Mouse (Mus musculus) small intestine, adult 2 months (tissue): ENCODE measurements around the gene Rpp40. TPM values are rescaled to one million over a fixed set of nuclear protein-coding genes. Genes with fewer than 3 reads are reported as not detected.

Source experiments
- H3K27ac ChIP-seq: fragments of 200-500 bp; 2 replicates; pipeline ENCODE4 v1.5.1; 2012; ENCODE audit warnings: low read depth, low read length, control low read depth, inconsistent platforms; ENCODE audit not compliant: insufficient read depth
- H3K27me3 ChIP-seq: fragments of 200-500 bp; 2 replicates; pipeline ENCODE4 v1.6.1; 2012; ENCODE audit warnings: mild to moderate bottlenecking, moderate library complexity, low read length, inconsistent platforms; ENCODE audit not compliant: control insufficient read depth, insufficient read depth
- H3K36me3 ChIP-seq: fragments of 200-500 bp; 2 replicates; pipeline ENCODE4 v1.6.1; 2012; ENCODE audit warnings: mild to moderate bottlenecking, low read length, control low read depth, inconsistent platforms; ENCODE audit not compliant: control insufficient read depth, insufficient read depth
- H3K4me1 ChIP-seq: fragments of 200-500 bp; 2 replicates; pipeline ENCODE4 v1.6.1; 2012; ENCODE audit warnings: low read length, inconsistent platforms, mixed read lengths; ENCODE audit not compliant: control insufficient read depth, insufficient read depth, insufficient read length
- H3K4me3 ChIP-seq: fragments of 200-500 bp; 2 replicates; pipeline ENCODE4 v1.5.1; 2012; ENCODE audit warnings: low read depth, mild to moderate bottlenecking, control low read depth, inconsistent platforms, low read length, moderate library complexity
- CTCF ChIP-seq: fragments of 200-500 bp; IDR thresholded peaks from 2 replicates; pipeline ENCODE4 v1.5.1; 2012; ENCODE audit warnings: low read depth, mild to moderate bottlenecking, control low read depth, inconsistent platforms, low read length, moderate library complexity, mixed read lengths; ENCODE audit not compliant: insufficient replicate concordance, insufficient read length; ENCODE audit errors: extremely low read depth
- POLR2A ChIP-seq: fragments of 200-500 bp; IDR thresholded peaks from 2 replicates; pipeline ENCODE4 v1.6.1; 2012; ENCODE audit warnings: low read depth, mild to moderate bottlenecking, control low read depth, inconsistent platforms, low read length, moderate library complexity
- WGBS: fragments of 180-500 bp; shearing (Covaris S2); methylation state at CpG from one replicate; pipeline ENCODE4 v1.1.7; 2018; 5-methylcytosine and 5-hydroxymethylcytosine counted together
- polyA plus RNA-seq: library from polyadenylated mRNA; depleted of rRNA; stranded (reverse); fragments of >200 nt; gene quantifications from 2 replicates; pipeline ENCODE4 v1.2.3, GENCODE M21; 2012; rRNA removed

Gene Rpp40
- polyA plus RNA-seq, 1 experiment, result 2.0 TPM

GRCm38 (mm10) chr13:35852851-35853575, 53.1 kb downstream of the Rpp40 start:
- H3K27ac ChIP-seq, result no peak overlapping the region
- no peak overlapping the region for H3K4me3 ChIP-seq
- WGBS, result 77% methylated on average over 2 of the region's 2 CpGs
- H3K4me1 ChIP-seq, result peaks cover 3% of the 10 kb centered on the region; the same call in 1 of the 2 replicates
- H3K27me3 ChIP-seq, result no peaks in the 10 kb centered on the region
- TF ChIP-seq CTCF (no peak), POLR2A (no peak)
- H3K36me3 ChIP-seq, result peaks cover 5% of the 10 kb centered on the region

GRCm38 (mm10) chr13:35851581-35851980, 54.6 kb downstream of the Rpp40 start:
- peaks cover 3% of the 10 kb centered on the region; the same call in 1 of the 2 replicates for H3K4me1 ChIP-seq
- H3K27ac ChIP-seq, result no peak overlapping the region
- H3K27me3 ChIP-seq, result no peaks in the 10 kb centered on the region
- WGBS, result 92% methylated on average over 6 of the region's 6 CpGs
- no peak overlapping the region for H3K4me3 ChIP-seq
- TF ChIP-seq POLR2A (no peak), CTCF (no peak)
- H3K36me3 ChIP-seq, result peaks cover 2% of the 10 kb centered on the region

- 66% methylated on average over 3 of the region's 3 CpGs for WGBS
- H3K4me1 ChIP-seq, result peaks cover 3% of the 10 kb centered on the region; the same call in 1 of the 2 replicates
- H3K4me3 ChIP-seq, result no peak overlapping the region
- no peaks in the 10 kb centered on the region for H3K36me3 ChIP-seq
- TF ChIP-seq CTCF (no peak), POLR2A (no peak)
- no peak overlapping the region for H3K27ac ChIP-seq
- H3K27me3 ChIP-seq, result no peaks in the 10 kb centered on the region
Measured at GRCm38 (mm10) chr13:35848694-35849093, 57.5 kb downstream of the Rpp40 start.

- Histone ChIP-seq H3K4me1 (peaks cover 3% of the 10 kb centered on the region; the same call in 1 of the 2 replicates), H3K4me3 (no peak overlapping the region), H3K27ac (no peak overlapping the region), H3K27me3 (no peaks in the 10 kb centered on the region), H3K36me3 (no peaks in the 10 kb centered on the region)
- WGBS, result 88% methylated on average over 3 of the region's 3 CpGs
- TF ChIP-seq CTCF (no peak), POLR2A (no peak)
Measured at GRCm38 (mm10) chr13:35845306-35845705, 60.9 kb downstream of the Rpp40 start.

Other genes starting within 250 kb of the Rpp40 start
- 1.0 and 3.8 TPM in 2 replicates for gene Cdyl, start 246.5 kb downstream of the Rpp40 start, polyA plus RNA-seq
- gene Ppp1r3g, start 52.5 kb upstream of the Rpp40 start, polyA plus RNA-seq, result 0.05 TPM in 1 of 2 replicates, not detected in the other
- gene Fars2, start 211.1 kb upstream of the Rpp40 start, polyA plus RNA-seq, result 23.4 and 42.6 TPM in 2 replicates
- 1.3 and 2.6 TPM in 2 replicates for gene Lyrm4, start 211.2 kb upstream of the Rpp40 start, polyA plus RNA-seq